Mouse (Mus musculus): ENCODE measurements around the gene Adamtsl1. TPM values are rescaled to one million over a fixed set of nuclear protein-coding genes. Genes with fewer than 3 reads are reported as not detected.

The Adamtsl1 gene
- polyA plus RNA-seq, 1 experiment from 2014 or later, result 17.6 TPM

DNA sequence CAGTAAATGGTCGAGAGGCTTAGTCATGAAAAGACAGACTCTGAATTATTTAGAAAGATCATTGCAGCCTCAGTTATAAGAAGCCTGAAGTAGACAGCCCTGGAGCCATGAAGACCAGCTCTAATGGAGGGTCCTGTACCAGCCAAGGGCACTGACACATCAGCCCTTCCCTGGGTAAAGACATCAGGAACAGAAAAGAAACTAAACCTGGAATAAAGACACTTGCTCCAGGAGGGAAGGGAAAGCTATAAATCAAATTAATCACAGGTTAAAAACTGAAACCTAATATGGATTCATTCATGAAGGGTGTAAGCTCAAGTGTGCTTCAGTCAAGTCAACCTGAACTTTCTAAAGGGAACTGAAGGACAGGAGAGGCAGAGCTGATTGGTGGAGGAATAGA is 645.4 kb downstream of the Adamtsl1 start:
- WGBS, result 48% methylated on average over 1 of the region's 1 CpGs
- ATAC-seq (ENCODE audit: borderline replicate concordance, extremely low read depth, low FRiP score, low TSS enrichment), result no peak
- Histone ChIP-seq H3K4me3 (no peak overlapping the region), H3K4me1 (no peaks in the 10 kb centered on the region), H3K36me3 (no peaks in the 10 kb centered on the region), H3K9me3 (no peaks in the 10 kb centered on the region), H3K27me3 (no peaks in the 10 kb centered on the region), H3K27ac (no peak overlapping the region), H3K4me2 (no peak overlapping the region), H3K9ac (no peak overlapping the region)

- no peak overlapping the region for H3K4me3 ChIP-seq
- WGBS, result 89% methylated on average over 10 of the region's 10 CpGs
- no peaks in the 10 kb centered on the region for H3K36me3 ChIP-seq
Measured at GRCm38 (mm10) chr4:86170763-86171162, 656.8 kb downstream of the Adamtsl1 start.

GRCm38 (mm10) chr4:86171461-86171860 is 657.5 kb downstream of the Adamtsl1 start:
- no peaks in the 10 kb centered on the region for H3K36me3 ChIP-seq
- H3K4me1 ChIP-seq, result no peaks in the 10 kb centered on the region
- no peaks in the 10 kb centered on the region for H3K27me3 ChIP-seq
- H3K4me2 ChIP-seq, result no peak overlapping the region
- H3K27ac ChIP-seq, result no peak overlapping the region
- no peak overlapping the region for H3K9ac ChIP-seq
- ATAC-seq (ENCODE audit: borderline replicate concordance, extremely low read depth, low FRiP score, low TSS enrichment), result no peak
- no peak overlapping the region for H3K4me3 ChIP-seq
- no peaks in the 10 kb centered on the region for H3K9me3 ChIP-seq
- 53% methylated on average over 5 of the region's 5 CpGs for WGBS

More at GRCm38 (mm10) chr4:86170763-86171162, 656.8 kb downstream of the Adamtsl1 start:
- Histone ChIP-seq H3K27ac (no peak overlapping the region), H3K9ac (no peak overlapping the region), H3K4me1 (no peaks in the 10 kb centered on the region), H3K27me3 (no peaks in the 10 kb centered on the region), H3K4me2 (no peak overlapping the region), H3K9me3 (no peaks in the 10 kb centered on the region)
- ATAC-seq (ENCODE audit: borderline replicate concordance, extremely low read depth, low FRiP score, low TSS enrichment), result no peak

GRCm38 (mm10) chr4:86177471-86177870 is 663.5 kb downstream of the Adamtsl1 start:
- H3K4me1 ChIP-seq, result no peaks in the 10 kb centered on the region
- H3K27ac ChIP-seq, result no peak overlapping the region
- H3K4me2 ChIP-seq, result no peak overlapping the region
- WGBS, result 85% methylated on average over 6 of the region's 6 CpGs
- no peak overlapping the region for H3K9ac ChIP-seq
- no peaks in the 10 kb centered on the region for H3K9me3 ChIP-seq
- no peak overlapping the region for H3K4me3 ChIP-seq
- no peaks in the 10 kb centered on the region for H3K36me3 ChIP-seq
- ATAC-seq (ENCODE audit: borderline replicate concordance, extremely low read depth, low FRiP score, low TSS enrichment), result no peak
- no peaks in the 10 kb centered on the region for H3K27me3 ChIP-seq

- ATAC-seq (ENCODE audit: borderline replicate concordance, extremely low read depth, low FRiP score, low TSS enrichment), result no peak
- no peak overlapping the region for H3K27ac ChIP-seq
- H3K27me3 ChIP-seq, result no peaks in the 10 kb centered on the region
- WGBS, result 73% methylated on average over 14 of the region's 14 CpGs
- H3K36me3 ChIP-seq, result no peaks in the 10 kb centered on the region
- no peak overlapping the region for H3K4me3 ChIP-seq
- no peak overlapping the region for H3K4me2 ChIP-seq
- H3K9me3 ChIP-seq, result no peaks in the 10 kb centered on the region
- no peaks in the 10 kb centered on the region for H3K4me1 ChIP-seq
- H3K9ac ChIP-seq, result no peak overlapping the region
Measured at GRCm38 (mm10) chr4:86178116-86178515, 664.1 kb downstream of the Adamtsl1 start.

DNA sequence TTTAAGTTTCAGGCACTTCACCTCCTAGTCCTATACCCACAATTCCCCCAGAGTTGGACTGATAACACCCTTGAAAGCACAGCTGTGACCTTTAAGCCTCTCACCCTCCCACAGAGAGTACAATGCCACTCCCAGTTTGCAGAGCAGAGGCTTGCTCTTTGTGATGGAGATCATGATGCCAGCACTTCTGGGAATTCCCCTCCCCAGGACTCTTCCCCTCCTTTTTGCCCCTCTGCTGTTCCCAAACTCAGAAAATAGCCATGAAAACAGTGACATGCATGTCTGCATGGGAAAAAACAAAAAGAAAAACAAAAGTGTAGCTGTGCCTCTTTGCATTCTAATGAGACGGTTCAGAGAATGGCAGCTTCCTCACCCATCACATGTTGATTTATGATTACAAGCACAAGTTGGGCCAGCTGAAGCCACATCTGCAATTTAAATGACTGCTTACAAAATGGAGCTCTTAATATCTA is 669.8 kb downstream of the Adamtsl1 start:
- Histone ChIP-seq H3K27me3 (no peaks in the 10 kb centered on the region), H3K4me3 (no peak overlapping the region), H3K9ac (no peak overlapping the region), H3K9me3 (no peaks in the 10 kb centered on the region), H3K4me2 (no peak overlapping the region), H3K36me3 (no peaks in the 10 kb centered on the region), H3K27ac (no peak overlapping the region), H3K4me1 (no peaks in the 10 kb centered on the region)
- no peak for ATAC-seq (ENCODE audit: borderline replicate concordance, extremely low read depth, low FRiP score, low TSS enrichment)
- 64% methylated on average over 1 of the region's 1 CpGs for WGBS

DNA sequence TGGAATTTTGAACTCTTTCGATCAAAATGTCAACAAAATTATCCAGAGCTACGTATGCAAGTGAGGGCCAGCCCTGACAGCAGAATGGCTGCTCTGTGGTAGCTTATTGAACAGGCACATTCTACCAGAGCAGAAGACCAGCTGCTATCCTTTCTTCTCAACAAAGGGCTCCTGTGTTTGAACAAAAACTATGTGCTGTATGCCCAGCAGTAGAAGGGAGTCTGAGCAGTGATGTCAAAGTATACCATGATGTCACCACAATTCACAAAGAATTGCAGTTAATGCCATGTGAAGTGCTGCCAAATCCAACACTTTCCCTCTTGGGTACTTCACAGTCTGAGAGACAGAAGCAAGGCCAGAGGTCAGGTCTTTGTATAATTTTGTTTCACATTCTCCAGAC is 675.9 kb downstream of the Adamtsl1 start:
- ATAC-seq (ENCODE audit: borderline replicate concordance, extremely low read depth, low FRiP score, low TSS enrichment), result no peak
- Histone ChIP-seq H3K36me3 (no peaks in the 10 kb centered on the region), H3K27ac (no peak overlapping the region), H3K4me1 (no peaks in the 10 kb centered on the region; the same call in 1 of the 2 replicates), H3K4me2 (no peak overlapping the region), H3K27me3 (no peaks in the 10 kb centered on the region), H3K9ac (no peak overlapping the region), H3K4me3 (no peak overlapping the region), H3K9me3 (no peaks in the 10 kb centered on the region)
- 30% methylated on average over 2 of the region's 2 CpGs for WGBS

DNA sequence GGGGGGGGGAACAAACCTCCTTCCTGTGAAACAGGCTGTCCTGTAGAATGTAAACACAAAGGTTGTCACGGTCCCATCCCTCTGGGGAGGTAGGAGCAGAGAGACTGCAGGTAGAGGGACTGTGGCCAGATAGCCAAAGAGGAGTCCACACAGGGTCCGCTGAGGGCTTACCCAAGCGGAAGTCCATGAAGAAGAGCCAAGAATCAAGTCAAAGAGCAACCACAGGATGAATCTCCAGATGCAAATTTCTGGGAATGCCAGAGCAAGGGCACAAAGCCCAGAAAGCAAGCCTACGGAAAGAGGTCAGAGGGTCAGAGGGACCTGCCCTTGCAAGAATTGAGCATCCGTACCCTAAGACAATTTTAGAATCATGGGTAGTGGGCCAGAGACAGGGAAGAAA is 677.2 kb downstream of the Adamtsl1 start:
- no peak overlapping the region for H3K4me2 ChIP-seq
- H3K9me3 ChIP-seq, result no peaks in the 10 kb centered on the region
- no peak overlapping the region for H3K27ac ChIP-seq
- no peaks in the 10 kb centered on the region; the same call in 1 of the 2 replicates for H3K4me1 ChIP-seq
- no peaks in the 10 kb centered on the region for H3K36me3 ChIP-seq
- no peak overlapping the region for H3K4me3 ChIP-seq
- no peak overlapping the region for H3K9ac ChIP-seq
- 80% methylated on average over 5 of the region's 5 CpGs for WGBS
- no peaks in the 10 kb centered on the region for H3K27me3 ChIP-seq
- no peak for ATAC-seq (ENCODE audit: borderline replicate concordance, extremely low read depth, low FRiP score, low TSS enrichment)

DNA sequence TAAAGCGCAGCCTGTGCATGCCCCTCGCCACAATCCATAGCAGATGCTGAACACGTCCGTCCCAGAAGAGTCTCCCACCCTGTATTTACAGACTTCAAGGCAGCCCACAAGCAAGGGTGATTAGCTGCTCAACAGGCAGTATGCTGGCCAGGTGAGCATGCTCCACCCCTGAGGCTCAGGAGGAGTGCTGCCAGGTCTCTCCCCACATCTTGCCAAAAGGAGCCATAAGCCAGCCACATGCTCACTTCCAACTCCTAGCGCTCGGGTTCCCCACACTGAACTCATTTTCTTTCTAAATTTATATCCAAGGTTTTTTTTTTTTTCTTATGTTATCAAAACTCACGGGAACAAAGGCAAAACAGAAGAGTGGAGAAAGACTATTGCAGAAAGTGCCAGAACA is 687.8 kb downstream of the Adamtsl1 start:
- no peak for ATAC-seq (ENCODE audit: borderline replicate concordance, extremely low read depth, low FRiP score, low TSS enrichment)
- Histone ChIP-seq H3K27ac (no peak overlapping the region), H3K9ac (no peak overlapping the region), H3K4me2 (no peak overlapping the region), H3K36me3 (no peaks in the 10 kb centered on the region), H3K4me3 (no peak overlapping the region), H3K4me1 (no peaks in the 10 kb centered on the region), H3K9me3 (no peaks in the 10 kb centered on the region), H3K27me3 (no peaks in the 10 kb centered on the region)
- 73% methylated on average over 7 of the region's 7 CpGs for WGBS

- 72% methylated on average over 2 of the region's 2 CpGs for WGBS
- no peaks in the 10 kb centered on the region for H3K4me1 ChIP-seq
- no peaks in the 10 kb centered on the region for H3K27me3 ChIP-seq
- no peak overlapping the region for H3K9ac ChIP-seq
- no peaks in the 10 kb centered on the region for H3K36me3 ChIP-seq
- H3K9me3 ChIP-seq, result no peaks in the 10 kb centered on the region
- H3K27ac ChIP-seq, result no peak overlapping the region
- no peak overlapping the region for H3K4me3 ChIP-seq
- H3K4me2 ChIP-seq, result no peak overlapping the region
- no peak for ATAC-seq (ENCODE audit: borderline replicate concordance, extremely low read depth, low FRiP score, low TSS enrichment)
Measured at GRCm38 (mm10) chr4:86203288-86203687, 689.3 kb downstream of the Adamtsl1 start.

DNA sequence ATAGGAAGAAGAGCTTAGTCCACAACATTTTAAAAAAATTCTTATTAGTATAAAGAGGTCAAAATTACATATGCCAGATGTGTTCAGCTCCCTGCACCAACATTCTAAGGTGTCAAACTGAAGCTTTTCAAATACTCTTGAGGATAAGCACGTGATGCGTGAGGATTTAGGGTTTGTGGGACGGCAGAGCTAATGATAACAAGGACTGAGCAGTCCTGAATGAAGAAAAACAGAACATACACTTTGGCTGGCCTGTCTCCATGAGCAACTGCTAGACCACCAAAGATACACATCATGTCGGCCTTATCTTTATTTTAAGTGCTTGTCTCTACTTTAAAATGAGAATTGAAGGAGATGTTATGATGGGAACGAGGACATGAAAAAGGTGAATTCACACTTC is 710.9 kb downstream of the Adamtsl1 start:
- Histone ChIP-seq H3K27ac (no peak overlapping the region), H3K9me3 (no peaks in the 10 kb centered on the region), H3K27me3 (no peaks in the 10 kb centered on the region), H3K4me3 (no peak overlapping the region), H3K4me2 (no peak overlapping the region), H3K9ac (no peak overlapping the region), H3K4me1 (no peaks in the 10 kb centered on the region), H3K36me3 (no peaks in the 10 kb centered on the region)
- no peak for ATAC-seq (ENCODE audit: borderline replicate concordance, extremely low read depth, low FRiP score, low TSS enrichment)
- WGBS, result 39% methylated on average over 5 of the region's 5 CpGs

DNA sequence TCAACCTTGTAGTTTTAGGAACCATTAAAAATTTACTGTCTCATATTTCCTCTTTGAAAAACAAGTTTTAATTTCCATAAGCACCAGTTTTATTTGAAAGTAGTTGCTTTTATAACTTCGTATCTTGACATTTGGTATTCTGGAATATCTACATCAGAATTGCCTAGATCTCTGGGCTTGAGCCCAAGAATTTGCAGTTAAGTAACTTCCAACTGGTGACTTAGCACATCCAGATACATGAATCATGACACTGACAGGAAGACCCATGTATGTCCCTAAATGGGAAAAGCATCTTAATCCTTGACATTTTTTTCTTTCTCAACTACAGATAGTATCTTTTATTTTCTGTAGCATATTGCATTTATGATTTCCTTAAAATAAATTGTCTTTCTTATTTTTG is 713.1 kb downstream of the Adamtsl1 start:
- Histone ChIP-seq H3K9ac (no peak overlapping the region), H3K4me3 (no peak overlapping the region), H3K9me3 (no peaks in the 10 kb centered on the region), H3K4me1 (no peaks in the 10 kb centered on the region), H3K4me2 (no peak overlapping the region), H3K27me3 (no peaks in the 10 kb centered on the region), H3K36me3 (no peaks in the 10 kb centered on the region), H3K27ac (no peak overlapping the region; the same call in 1 of the 2 replicates)
- no peak for ATAC-seq (ENCODE audit: borderline replicate concordance, extremely low read depth, low FRiP score, low TSS enrichment)
- 40% methylated on average over 1 of the region's 1 CpGs for WGBS

- no peaks in the 10 kb centered on the region for H3K36me3 ChIP-seq
- no peak overlapping the region for H3K27ac ChIP-seq
- H3K4me1 ChIP-seq, result no peaks in the 10 kb centered on the region
- H3K9me3 ChIP-seq, result no peaks in the 10 kb centered on the region
- H3K4me2 ChIP-seq, result no peak overlapping the region
- no peak overlapping the region for H3K4me3 ChIP-seq
- no peak for ATAC-seq (ENCODE audit: borderline replicate concordance, extremely low read depth, low FRiP score, low TSS enrichment)
- no peaks in the 10 kb centered on the region for H3K27me3 ChIP-seq
- no peak overlapping the region for H3K9ac ChIP-seq
- 65% methylated on average over 3 of the region's 3 CpGs for WGBS
Measured at GRCm38 (mm10) chr4:86233197-86233596, 719.2 kb downstream of the Adamtsl1 start.

Measured in lung, embryonic 15.5 days (tissue).